Mouse (Mus musculus): ENCODE measurements around the gene Tjp2. TPM values are rescaled to one million over a fixed set of nuclear protein-coding genes. Genes with fewer than 3 reads are reported as not detected.

Tjp2 gene
- polyA plus RNA-seq, 1 experiment from 2014 or later, result 33.0 TPM

DNA sequence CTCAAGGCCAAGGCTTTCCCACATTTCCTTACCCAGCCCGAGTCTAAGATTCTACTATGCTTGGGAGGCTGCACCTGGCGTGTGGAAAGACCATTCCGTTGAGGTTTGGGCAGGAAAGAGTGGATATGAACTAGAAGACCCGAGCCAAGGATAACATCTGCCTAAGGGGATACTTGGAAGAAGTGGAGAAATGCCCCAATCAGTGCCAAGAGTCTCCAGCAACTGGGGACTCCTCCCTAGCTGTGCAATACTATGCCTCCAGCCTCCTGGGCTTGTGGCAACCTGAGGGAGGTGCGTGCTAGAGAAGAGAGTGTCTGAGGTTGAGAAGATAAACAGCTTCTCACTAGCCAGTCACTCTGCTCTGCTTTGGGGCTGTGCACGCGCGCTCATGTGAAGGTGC, 148.9 kb downstream of the Tjp2 start:
- ATAC-seq, result no peak
- Histone ChIP-seq H3K27ac (ENCODE audit: low read length) (no peak overlapping the region), H3K4me2 (ENCODE audit: low read depth, low read length) (no peak overlapping the region), H3K4me1 (ENCODE audit: control insufficient read depth, insufficient read depth, low read length) (no peaks in the 10 kb centered on the region), H3K4me3 (ENCODE audit: low read length) (no peak overlapping the region), H3K9ac (ENCODE audit: low read depth, low read length) (no peak overlapping the region), H3K27me3 (replicated peaks; ENCODE audit: control insufficient read depth, insufficient read depth, low read length) (no peaks in the 10 kb centered on the region), H3K9me3 (ENCODE audit: control insufficient read depth, low read length) (no peaks in the 10 kb centered on the region), H3K36me3 (ENCODE audit: control insufficient read depth, insufficient read depth, low read length) (no peaks in the 10 kb centered on the region)
- 85% methylated on average over 8 of the region's 8 CpGs for WGBS

DNA sequence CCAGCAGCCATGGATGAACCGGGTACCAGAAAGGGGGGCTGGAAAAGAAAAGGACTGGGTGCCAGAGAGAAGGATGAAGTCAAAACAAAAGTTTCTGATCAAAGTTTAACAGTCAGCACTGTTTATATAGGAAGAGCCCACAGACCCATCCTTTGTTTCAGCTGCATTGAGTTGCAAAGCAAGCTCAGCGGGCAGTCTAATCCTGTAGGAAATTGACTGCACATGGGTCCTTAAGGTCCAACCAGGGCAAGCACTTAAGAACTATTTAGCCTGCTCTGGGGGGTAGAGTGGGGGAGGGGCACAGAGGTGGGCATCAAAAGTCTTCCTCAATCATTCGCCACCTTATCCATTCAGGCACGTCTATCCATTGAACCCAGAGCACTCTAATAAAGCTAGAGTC, 151.7 kb downstream of the Tjp2 start:
- no peaks in the 10 kb centered on the region for H3K27me3 ChIP-seq (replicated peaks; ENCODE audit: control insufficient read depth, insufficient read depth, low read length)
- no peaks in the 10 kb centered on the region for H3K4me1 ChIP-seq (ENCODE audit: control insufficient read depth, insufficient read depth, low read length)
- H3K9ac ChIP-seq (ENCODE audit: low read depth, low read length), result no peak overlapping the region
- 70% methylated on average over 4 of the region's 4 CpGs for WGBS
- no peaks in the 10 kb centered on the region for H3K9me3 ChIP-seq (ENCODE audit: control insufficient read depth, low read length)
- no peaks in the 10 kb centered on the region for H3K36me3 ChIP-seq (ENCODE audit: control insufficient read depth, insufficient read depth, low read length)
- no peak for ATAC-seq
- no peak overlapping the region for H3K4me3 ChIP-seq (ENCODE audit: low read length)
- H3K27ac ChIP-seq (ENCODE audit: low read length), result no peak overlapping the region
- no peak overlapping the region for H3K4me2 ChIP-seq (ENCODE audit: low read depth, low read length)

DNA sequence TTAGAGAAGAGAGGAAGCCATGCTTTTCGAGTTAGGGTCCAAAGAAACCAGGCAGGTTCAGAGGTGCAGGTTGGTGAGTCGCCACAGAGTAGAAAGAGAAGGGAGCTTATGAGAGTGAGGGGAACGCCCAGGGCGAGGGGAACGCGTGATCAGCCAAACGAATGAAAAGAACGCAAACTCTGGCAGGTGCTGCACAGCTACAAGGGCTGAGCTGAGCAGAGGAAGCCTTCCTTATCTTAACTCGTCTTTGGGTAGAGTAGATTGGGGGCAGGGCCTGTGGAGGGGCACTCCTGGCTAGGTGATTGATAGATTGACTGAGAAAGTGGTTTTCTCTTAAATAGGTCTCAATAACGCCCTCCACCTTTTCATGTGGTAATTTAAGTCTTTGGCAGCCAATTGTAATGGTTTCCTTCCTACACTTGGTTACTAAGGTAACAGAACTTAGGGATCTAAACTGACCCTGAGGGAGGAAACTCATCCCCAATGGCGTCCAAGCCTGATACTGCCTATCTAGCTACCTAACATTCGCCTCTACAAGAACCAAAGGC, 160.4 kb downstream of the Tjp2 start:
- Histone ChIP-seq H3K4me1 (ENCODE audit: control insufficient read depth, insufficient read depth, low read length) (no peaks in the 10 kb centered on the region), H3K4me3 (ENCODE audit: low read length) (no peak overlapping the region), H3K27ac (ENCODE audit: low read length) (peak overlapping the region; percentile 55; the same call in 1 of the 2 replicates), H3K9ac (ENCODE audit: low read depth, low read length) (no peak overlapping the region), H3K27me3 (replicated peaks; ENCODE audit: control insufficient read depth, insufficient read depth, low read length) (no peaks in the 10 kb centered on the region), H3K4me2 (ENCODE audit: low read depth, low read length) (no peak overlapping the region), H3K36me3 (ENCODE audit: control insufficient read depth, insufficient read depth, low read length) (no peaks in the 10 kb centered on the region), H3K9me3 (ENCODE audit: control insufficient read depth, low read length) (no peaks in the 10 kb centered on the region)
- WGBS, result 39% methylated on average over 12 of the region's 12 CpGs
- ATAC-seq, result peak; percentile 46

DNA sequence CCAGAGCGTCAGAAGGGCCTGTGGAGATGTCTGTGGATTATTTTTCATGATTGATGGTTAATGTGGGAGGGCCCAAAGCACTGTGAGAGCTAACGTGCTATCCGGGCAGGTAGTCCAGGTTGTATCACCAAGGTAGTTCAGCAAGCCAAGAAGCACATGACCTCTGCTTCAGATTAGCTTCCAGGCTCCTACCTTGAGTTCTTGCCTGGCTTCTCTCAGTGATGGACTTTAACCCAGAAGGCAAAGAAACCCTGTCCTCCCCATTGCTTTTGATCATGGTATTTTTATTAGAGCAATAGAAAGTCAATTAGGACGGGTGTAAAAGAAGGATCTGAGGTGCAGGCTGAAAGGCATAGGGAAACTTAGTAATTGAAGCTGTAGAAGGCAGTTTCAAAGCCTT, 161.2 kb downstream of the Tjp2 start:
- 46% methylated on average over 4 of the region's 4 CpGs for WGBS
- no peaks in the 10 kb centered on the region for H3K36me3 ChIP-seq (ENCODE audit: control insufficient read depth, insufficient read depth, low read length)

DNA sequence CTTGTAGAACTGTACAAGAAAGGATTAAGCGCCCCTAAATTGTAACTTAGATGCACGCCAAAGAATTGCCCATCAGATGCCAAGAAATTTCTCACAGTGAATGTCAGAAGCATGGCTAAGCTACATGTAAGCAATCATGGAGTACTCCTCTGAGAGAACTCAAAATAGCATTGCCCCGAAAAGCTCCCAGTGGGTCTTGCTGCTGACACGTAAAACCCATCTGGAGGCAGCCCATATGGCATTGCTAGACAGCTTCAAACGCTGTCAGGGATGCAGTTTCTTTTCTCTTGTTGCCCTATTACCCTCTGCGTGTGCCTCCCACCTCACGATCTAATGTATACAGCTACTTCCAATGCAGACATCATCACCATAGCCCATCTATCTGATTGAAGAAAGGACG, 166.0 kb downstream of the Tjp2 start:
- H3K27ac ChIP-seq (ENCODE audit: low read length), result no peak overlapping the region
- H3K9ac ChIP-seq (ENCODE audit: low read depth, low read length), result no peak overlapping the region
- ATAC-seq, result no peak
- H3K36me3 ChIP-seq (ENCODE audit: control insufficient read depth, insufficient read depth, low read length), result no peaks in the 10 kb centered on the region
- 72% methylated on average over 8 of the region's 8 CpGs for WGBS
- H3K9me3 ChIP-seq (ENCODE audit: control insufficient read depth, low read length), result no peaks in the 10 kb centered on the region
- no peak overlapping the region for H3K4me3 ChIP-seq (ENCODE audit: low read length)
- H3K4me1 ChIP-seq (ENCODE audit: control insufficient read depth, insufficient read depth, low read length), result peaks cover 25% of the 10 kb centered on the region
- no peak overlapping the region for H3K4me2 ChIP-seq (ENCODE audit: low read depth, low read length)
- no peaks in the 10 kb centered on the region for H3K27me3 ChIP-seq (replicated peaks; ENCODE audit: control insufficient read depth, insufficient read depth, low read length)

More for the DNA sequence above, 161.2 kb downstream of the Tjp2 start:
- H3K27ac ChIP-seq (ENCODE audit: low read length), result peak overlapping the region; percentile 55
- H3K4me3 ChIP-seq (ENCODE audit: low read length), result no peak overlapping the region
- H3K9ac ChIP-seq (ENCODE audit: low read depth, low read length), result no peak overlapping the region
- ATAC-seq, result peak; percentile 92
- H3K27me3 ChIP-seq (replicated peaks; ENCODE audit: control insufficient read depth, insufficient read depth, low read length), result no peaks in the 10 kb centered on the region
- no peak overlapping the region for H3K4me2 ChIP-seq (ENCODE audit: low read depth, low read length)
- H3K4me1 ChIP-seq (ENCODE audit: control insufficient read depth, insufficient read depth, low read length), result peaks cover 3% of the 10 kb centered on the region; the same call in 1 of the 2 replicates
- no peaks in the 10 kb centered on the region for H3K9me3 ChIP-seq (ENCODE audit: control insufficient read depth, low read length)

DNA sequence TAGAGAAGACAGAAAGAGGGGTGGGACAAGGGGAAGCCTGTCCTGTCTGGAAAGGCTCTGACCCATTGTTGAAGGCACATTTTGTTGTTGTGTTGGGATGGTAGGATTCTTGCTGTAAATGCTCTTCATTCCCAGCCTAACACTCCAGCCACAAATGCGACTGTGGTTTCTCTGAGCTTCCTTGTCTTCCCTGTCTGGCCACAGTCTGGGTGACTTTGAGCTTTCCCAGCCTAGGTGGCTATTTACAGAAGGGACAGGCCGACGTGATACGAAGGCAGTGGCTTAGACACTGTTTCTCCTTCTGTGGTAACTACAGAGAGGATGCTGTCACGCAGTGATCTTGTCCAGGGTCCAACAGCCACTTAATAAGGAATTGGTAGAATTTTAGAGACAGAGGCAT, 166.8 kb downstream of the Tjp2 start:
- H3K27ac ChIP-seq (ENCODE audit: low read length), result peak overlapping the region; percentile 45
- ATAC-seq, result peak; percentile 56; the same call in 1 of the 2 replicates
- 32% methylated on average over 5 of the region's 5 CpGs for WGBS

DNA sequence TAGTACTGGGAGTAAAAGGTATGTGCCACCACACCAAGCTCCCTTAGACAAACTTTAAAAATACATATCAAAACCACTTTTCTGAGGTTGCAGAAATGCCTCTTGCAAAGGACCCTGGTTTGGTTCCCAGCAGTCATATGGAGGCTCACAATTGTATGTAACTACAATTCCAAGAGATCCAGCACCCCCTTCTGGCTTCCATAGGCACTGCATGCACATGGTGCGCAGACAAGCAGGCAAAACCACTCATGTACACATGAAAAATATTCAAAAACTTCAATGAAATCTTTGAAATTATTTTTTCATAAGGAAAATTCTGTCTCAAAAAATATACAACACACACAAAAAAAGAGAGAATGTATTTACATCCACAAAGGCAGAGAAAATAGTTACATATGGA, 167.9 kb downstream of the Tjp2 start:
- H3K4me2 ChIP-seq (ENCODE audit: low read depth, low read length), result no peak overlapping the region
- H3K4me1 ChIP-seq (ENCODE audit: control insufficient read depth, insufficient read depth, low read length), result peaks cover 31% of the 10 kb centered on the region
- H3K4me3 ChIP-seq (ENCODE audit: low read length), result no peak overlapping the region
- no peaks in the 10 kb centered on the region for H3K9me3 ChIP-seq (ENCODE audit: control insufficient read depth, low read length)
- WGBS, result 100% methylated on average over 1 of the region's 1 CpGs
- no peaks in the 10 kb centered on the region for H3K36me3 ChIP-seq (ENCODE audit: control insufficient read depth, insufficient read depth, low read length)
- no peaks in the 10 kb centered on the region for H3K27me3 ChIP-seq (replicated peaks; ENCODE audit: control insufficient read depth, insufficient read depth, low read length)
- ATAC-seq, result no peak
- H3K27ac ChIP-seq (ENCODE audit: low read length), result no peak overlapping the region
- H3K9ac ChIP-seq (ENCODE audit: low read depth, low read length), result no peak overlapping the region

More for the DNA sequence above, 166.8 kb downstream of the Tjp2 start:
- H3K4me2 ChIP-seq (ENCODE audit: low read depth, low read length), result 0 out of 2 replicates have a peak overlapping the region, but pooled peaks have one; percentile 9
- H3K36me3 ChIP-seq (ENCODE audit: control insufficient read depth, insufficient read depth, low read length), result no peaks in the 10 kb centered on the region
- no peaks in the 10 kb centered on the region for H3K27me3 ChIP-seq (replicated peaks; ENCODE audit: control insufficient read depth, insufficient read depth, low read length)
- no peak overlapping the region for H3K9ac ChIP-seq (ENCODE audit: low read depth, low read length)
- H3K9me3 ChIP-seq (ENCODE audit: control insufficient read depth, low read length), result no peaks in the 10 kb centered on the region
- H3K4me3 ChIP-seq (ENCODE audit: low read length), result no peak overlapping the region
- peaks cover 31% of the 10 kb centered on the region for H3K4me1 ChIP-seq (ENCODE audit: control insufficient read depth, insufficient read depth, low read length)

DNA sequence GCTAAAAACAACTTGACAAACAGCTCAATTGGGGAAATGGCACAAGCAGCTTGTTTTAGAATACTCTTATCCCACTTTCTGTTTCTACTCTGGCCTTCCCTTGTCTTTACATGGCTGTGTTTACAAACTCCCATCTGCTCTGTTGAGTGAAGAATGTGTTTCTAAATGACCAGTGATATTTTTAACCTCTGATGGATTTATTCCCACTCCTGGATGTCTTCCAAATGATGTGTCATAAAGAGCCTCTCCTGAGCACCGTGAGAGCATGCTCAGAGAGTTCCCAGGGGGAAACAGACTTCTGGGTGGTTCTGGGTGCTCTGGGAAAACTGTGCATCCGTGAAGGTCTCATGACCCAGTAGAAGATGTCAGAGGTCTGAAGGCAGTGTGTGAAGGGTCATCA, 169.9 kb downstream of the Tjp2 start:
- H3K27ac ChIP-seq (ENCODE audit: low read length), result peak overlapping the region; percentile 55
- H3K27me3 ChIP-seq (replicated peaks; ENCODE audit: control insufficient read depth, insufficient read depth, low read length), result no peaks in the 10 kb centered on the region
- H3K9ac ChIP-seq (ENCODE audit: low read depth, low read length), result no peak overlapping the region
- 36% methylated on average over 2 of the region's 2 CpGs for WGBS
- peak; percentile 54 for ATAC-seq
- no peaks in the 10 kb centered on the region for H3K36me3 ChIP-seq (ENCODE audit: control insufficient read depth, insufficient read depth, low read length)
- H3K4me2 ChIP-seq (ENCODE audit: low read depth, low read length), result no peak overlapping the region
- H3K9me3 ChIP-seq (ENCODE audit: control insufficient read depth, low read length), result no peaks in the 10 kb centered on the region
- H3K4me3 ChIP-seq (ENCODE audit: low read length), result no peak overlapping the region
- peaks cover 31% of the 10 kb centered on the region for H3K4me1 ChIP-seq (ENCODE audit: control insufficient read depth, insufficient read depth, low read length)

DNA sequence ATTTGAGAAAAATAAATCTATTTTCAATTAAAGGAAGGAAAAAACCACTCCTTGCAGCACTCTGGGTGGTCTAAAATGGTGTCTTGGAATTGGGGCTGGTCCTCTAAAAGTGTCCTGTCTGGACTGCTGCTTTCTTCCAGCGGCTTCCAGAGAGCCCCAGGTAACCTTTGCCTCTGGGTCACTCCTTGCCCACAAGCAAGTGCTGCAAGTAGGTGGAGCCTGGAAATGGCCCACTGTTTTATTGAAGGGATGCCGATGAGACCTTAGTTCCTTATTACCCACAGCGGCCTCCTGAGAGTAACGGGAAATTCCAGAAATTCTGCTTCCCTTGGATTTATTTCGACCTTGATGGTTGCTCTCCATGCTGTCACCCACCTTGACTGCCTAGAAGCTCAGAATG, 170.6 kb downstream of the Tjp2 start:
- H3K4me1 ChIP-seq (ENCODE audit: control insufficient read depth, insufficient read depth, low read length), result peaks cover 31% of the 10 kb centered on the region
- peak overlapping the region; percentile 55 for H3K27ac ChIP-seq (ENCODE audit: low read length)
- no peaks in the 10 kb centered on the region for H3K9me3 ChIP-seq (ENCODE audit: control insufficient read depth, low read length)
- H3K4me2 ChIP-seq (ENCODE audit: low read depth, low read length), result peak overlapping the region; percentile 18; the same call in 1 of the 2 replicates
- H3K27me3 ChIP-seq (replicated peaks; ENCODE audit: control insufficient read depth, insufficient read depth, low read length), result no peaks in the 10 kb centered on the region
- no peaks in the 10 kb centered on the region for H3K36me3 ChIP-seq (ENCODE audit: control insufficient read depth, insufficient read depth, low read length)
- peak; percentile 78 for ATAC-seq
- H3K4me3 ChIP-seq (ENCODE audit: low read length), result no peak overlapping the region
- H3K9ac ChIP-seq (ENCODE audit: low read depth, low read length), result no peak overlapping the region
- 19% methylated on average over 5 of the region's 5 CpGs for WGBS

DNA sequence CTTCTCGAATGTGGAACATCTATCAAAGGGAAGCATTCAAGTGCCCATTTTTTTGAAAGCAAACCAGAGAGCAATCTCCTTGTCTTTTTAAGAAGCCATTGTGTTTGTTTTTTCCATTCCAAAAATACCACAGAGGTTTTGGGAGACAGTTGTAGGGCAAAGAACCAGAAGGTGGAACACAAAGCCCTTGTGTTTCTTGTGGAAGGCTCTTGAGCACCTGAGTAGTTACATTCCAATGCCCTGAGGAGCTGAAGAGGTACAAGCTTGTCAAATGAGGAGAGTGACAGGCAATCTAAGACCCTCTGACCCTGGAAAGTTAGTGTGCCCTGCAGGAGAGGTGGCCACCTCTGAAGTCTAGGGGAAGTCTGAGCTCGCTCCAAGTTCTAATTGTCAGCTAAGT, 174.3 kb downstream of the Tjp2 start:
- 77% methylated on average over 2 of the region's 2 CpGs for WGBS
- H3K4me2 ChIP-seq (ENCODE audit: low read depth, low read length), result no peak overlapping the region
- H3K9me3 ChIP-seq (ENCODE audit: control insufficient read depth, low read length), result no peaks in the 10 kb centered on the region
- no peaks in the 10 kb centered on the region for H3K36me3 ChIP-seq (ENCODE audit: control insufficient read depth, insufficient read depth, low read length)
- no peak overlapping the region for H3K4me3 ChIP-seq (ENCODE audit: low read length)
- ATAC-seq, result no peak
- H3K27ac ChIP-seq (ENCODE audit: low read length), result no peak overlapping the region
- H3K9ac ChIP-seq (ENCODE audit: low read depth, low read length), result no peak overlapping the region
- no peaks in the 10 kb centered on the region for H3K27me3 ChIP-seq (replicated peaks; ENCODE audit: control insufficient read depth, insufficient read depth, low read length)
- H3K4me1 ChIP-seq (ENCODE audit: control insufficient read depth, insufficient read depth, low read length), result peaks cover 20% of the 10 kb centered on the region
